ENCODE assay signal across 11 mouse cellular contexts in the genomic region with DNA sequence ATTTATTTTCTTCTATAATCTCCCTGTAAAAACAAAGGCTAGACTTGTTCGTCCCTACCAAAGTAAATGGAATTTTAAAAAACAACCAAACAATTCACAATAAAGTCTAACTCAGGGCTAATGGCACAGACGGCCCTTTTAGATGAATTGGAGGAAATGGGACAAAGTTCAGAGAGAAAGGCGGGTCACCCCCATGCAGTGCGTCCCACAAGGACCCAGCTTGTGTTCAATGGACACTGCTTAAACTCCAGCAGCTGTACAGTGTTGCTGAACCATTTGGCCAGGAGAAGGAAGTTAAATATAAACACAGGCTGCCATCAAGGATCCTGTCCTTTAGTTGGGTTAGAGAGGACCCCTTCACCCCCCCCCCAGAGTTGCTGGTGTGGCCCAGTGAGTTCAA. TPM values are rescaled to one million over a fixed set of nuclear protein-coding genes. Genes with fewer than 3 reads are reported as not detected.
DNase-seq lines count a peak whose midpoint lies in the region; ATAC-seq and TF ChIP-seq lines count a peak whose summit lies in the region.
"Had no signal": no experiment of that assay in that cellular context is flagged by ENCODE, and none has a peak within 500 bp of the region (broad histone marks: within the 10 kb centered on the region; RNA-seq: fewer than 3 reads in every experiment).

No protein-coding gene starts in this region.

- peaks cover 19% of the 10 kb centered on the region for H3K4me1 ChIP-seq in forebrain, embryonic 16.5 days (replicated peaks; ENCODE audit: control insufficient read depth, insufficient read depth, low read length)
- H3K4me1 ChIP-seq in forebrain, embryonic 11.5 days (replicated peaks; ENCODE audit: control insufficient read depth, insufficient read depth, low read length): peaks cover 2% of the 10 kb centered on the region; the same call in 1 of the 2 replicates
- no peaks in the 10 kb centered on the region for H3K4me1 ChIP-seq in kidney, adult 2 months (ENCODE audit: control insufficient read depth, insufficient read depth, low read length)
- peaks cover 13% of the 10 kb centered on the region for H3K4me1 ChIP-seq in kidney, embryonic 16.5 days (ENCODE audit: insufficient read depth, low read length)
- peaks cover 25% of the 10 kb centered on the region for H3K4me1 ChIP-seq in midbrain, embryonic 16.5 days (ENCODE audit: control insufficient read depth, insufficient read depth, low read length)
- H3K4me1 ChIP-seq in midbrain, postnatal 0 days (ENCODE audit: insufficient read depth, low read length): peaks cover 9% of the 10 kb centered on the region
- peaks cover 11% of the 10 kb centered on the region; the same call in 1 of the 2 replicates for H3K4me1 ChIP-seq in neural tube, embryonic 14.5 days (ENCODE audit: control insufficient read depth, insufficient read depth, low read length)
- H3K4me1 ChIP-seq: megakaryocyte, embryonic 14.5 days had no signal

- no peaks in the 10 kb centered on the region for H3K9me3 ChIP-seq in forebrain, embryonic 16.5 days (ENCODE audit: control insufficient read depth, low read length)
- H3K9me3 ChIP-seq in forebrain, embryonic 11.5 days (ENCODE audit: control insufficient read depth, low read length): no peaks in the 10 kb centered on the region
- no peaks in the 10 kb centered on the region for H3K9me3 ChIP-seq in kidney, embryonic 16.5 days (ENCODE audit: low read length)
- H3K9me3 ChIP-seq in midbrain, embryonic 16.5 days (replicated peaks; ENCODE audit: control insufficient read depth, low read length, poor library complexity, severe bottlenecking): no peaks in the 10 kb centered on the region
- H3K9me3 ChIP-seq in midbrain, postnatal 0 days (ENCODE audit: low read length): no peaks in the 10 kb centered on the region
- no peaks in the 10 kb centered on the region for H3K9me3 ChIP-seq in neural tube, embryonic 14.5 days (ENCODE audit: control insufficient read depth, low read length)
- H3K9me3 ChIP-seq: megakaryocyte, embryonic 14.5 days had no signal

- TF ChIP-seq POLR2A in kidney, adult 2 months (IDR thresholded peaks at IDR 0.05; ENCODE audit: low read depth, low read length): no peak

- ATAC-seq in forebrain, embryonic 16.5 days: 0 out of 2 replicates have a peak, but pooled peaks have one; percentile 20
- ATAC-seq in forebrain, embryonic 11.5 days (replicated peaks; ENCODE audit: low FRiP score): no peak
- ATAC-seq in kidney, embryonic 16.5 days (ENCODE audit: low FRiP score, low TSS enrichment): no peak
- ATAC-seq in midbrain, embryonic 16.5 days: 0 out of 2 replicates have a peak, but pooled peaks have one; percentile 40
- no peak for ATAC-seq in midbrain, postnatal 0 days (ENCODE audit: low FRiP score)
- 0 out of 2 replicates have a peak, but pooled peaks have one; percentile 18 for ATAC-seq in neural tube, embryonic 14.5 days (ENCODE audit: low read depth)

- WGBS in forebrain, embryonic 16.5 days: 38% methylated on average over 4 of the region's 4 CpGs
- 38% methylated on average over 4 of the region's 4 CpGs for WGBS in forebrain, embryonic 11.5 days
- WGBS in kidney, adult 2 months: 46% methylated on average over 4 of the region's 4 CpGs
- 51% methylated on average over 4 of the region's 4 CpGs for WGBS in kidney, embryonic 16.5 days
- WGBS in midbrain, embryonic 16.5 days: 60% methylated on average over 4 of the region's 4 CpGs
- WGBS in midbrain, postnatal 0 days: 59% methylated on average over 4 of the region's 4 CpGs
- WGBS in neural tube, embryonic 14.5 days: 50% methylated on average over 4 of the region's 4 CpGs

- no peak for TF ChIP-seq CTCF in kidney, adult 2 months (conservative IDR thresholded peaks at IDR 0.05; ENCODE audit: insufficient read depth, insufficient read length, low read depth, low read length)
- no peak for TF ChIP-seq CTCF in midbrain, postnatal 0 days (IDR thresholded peaks at IDR 0.05)

- no peaks in the 10 kb centered on the region for H3K27me3 ChIP-seq in forebrain, embryonic 16.5 days (replicated peaks; ENCODE audit: control insufficient read depth, insufficient read depth, low read length)
- H3K27me3 ChIP-seq in forebrain, embryonic 11.5 days (ENCODE audit: control insufficient read depth, insufficient read depth, low read length): no peaks in the 10 kb centered on the region
- H3K27me3 ChIP-seq in kidney, adult 2 months (replicated peaks; ENCODE audit: control insufficient read depth, insufficient read depth, low read length): no peaks in the 10 kb centered on the region
- H3K27me3 ChIP-seq in kidney, embryonic 16.5 days (ENCODE audit: insufficient read depth, low read length): no peaks in the 10 kb centered on the region
- H3K27me3 ChIP-seq in midbrain, embryonic 16.5 days (ENCODE audit: control insufficient read depth, insufficient read depth, low read depth, low read length): no peaks in the 10 kb centered on the region
- H3K27me3 ChIP-seq in midbrain, postnatal 0 days (ENCODE audit: insufficient read depth, low read length): no peaks in the 10 kb centered on the region
- H3K27me3 ChIP-seq in neural tube, embryonic 14.5 days (ENCODE audit: control insufficient read depth, insufficient read depth, low read length): no peaks in the 10 kb centered on the region

- no peak overlapping the region for H3K9ac ChIP-seq in forebrain, embryonic 16.5 days (replicated peaks; ENCODE audit: low read depth, low read length)
- no peak overlapping the region for H3K9ac ChIP-seq in forebrain, embryonic 11.5 days (ENCODE audit: low read length)
- no peak overlapping the region for H3K9ac ChIP-seq in kidney, embryonic 16.5 days (replicated peaks; ENCODE audit: low read length)
- no peak overlapping the region for H3K9ac ChIP-seq in midbrain, embryonic 16.5 days (ENCODE audit: low read depth, low read length)
- H3K9ac ChIP-seq in midbrain, postnatal 0 days (replicated peaks; ENCODE audit: low read length, poor library complexity, severe bottlenecking): no peak overlapping the region
- H3K9ac ChIP-seq in neural tube, embryonic 14.5 days (replicated peaks; ENCODE audit: low read depth, low read length): no peak overlapping the region

- no peak overlapping the region for H3K4me2 ChIP-seq in forebrain, embryonic 16.5 days (ENCODE audit: low read length)
- no peak overlapping the region for H3K4me2 ChIP-seq in forebrain, embryonic 11.5 days (ENCODE audit: low read depth, low read length, severe bottlenecking)
- H3K4me2 ChIP-seq in kidney, embryonic 16.5 days (replicated peaks; ENCODE audit: low read depth, low read length): no peak overlapping the region
- H3K4me2 ChIP-seq in midbrain, embryonic 16.5 days (ENCODE audit: low read length): no peak overlapping the region
- no peak overlapping the region for H3K4me2 ChIP-seq in midbrain, postnatal 0 days (ENCODE audit: low read depth, low read length, poor library complexity, severe bottlenecking)
- H3K4me2 ChIP-seq in neural tube, embryonic 14.5 days (ENCODE audit: low read depth, low read length): no peak overlapping the region

- H3K27ac ChIP-seq in forebrain, embryonic 16.5 days (ENCODE audit: low read length): no peak overlapping the region
- no peak overlapping the region for H3K27ac ChIP-seq in forebrain, embryonic 11.5 days (ENCODE audit: low read depth, low read length)
- no peak overlapping the region for H3K27ac ChIP-seq in kidney, adult 2 months (ENCODE audit: insufficient read depth, low read depth, low read length)
- no peak overlapping the region for H3K27ac ChIP-seq in kidney, embryonic 16.5 days (ENCODE audit: low read length)
- no peak overlapping the region for H3K27ac ChIP-seq in midbrain, embryonic 16.5 days (ENCODE audit: low read length)
- no peak overlapping the region for H3K27ac ChIP-seq in midbrain, postnatal 0 days (ENCODE audit: low read depth, low read length)
- no peak overlapping the region; the same call in 1 of the 2 replicates for H3K27ac ChIP-seq in neural tube, embryonic 14.5 days (ENCODE audit: low read depth, low read length)
- H3K27ac ChIP-seq: kidney, postnatal 0 days had no signal

- H3K36me3 ChIP-seq in forebrain, embryonic 16.5 days (ENCODE audit: control insufficient read depth, insufficient read depth): no peaks in the 10 kb centered on the region
- no peaks in the 10 kb centered on the region for H3K36me3 ChIP-seq in forebrain, embryonic 11.5 days (ENCODE audit: control insufficient read depth, insufficient read depth, low read length)
- no peaks in the 10 kb centered on the region for H3K36me3 ChIP-seq in kidney, adult 2 months (ENCODE audit: control insufficient read depth, insufficient read depth, low read length)
- no peaks in the 10 kb centered on the region for H3K36me3 ChIP-seq in kidney, embryonic 16.5 days (ENCODE audit: insufficient read depth, low read length)
- no peaks in the 10 kb centered on the region for H3K36me3 ChIP-seq in midbrain, embryonic 16.5 days (ENCODE audit: control insufficient read depth, insufficient read depth, low read length)
- no peaks in the 10 kb centered on the region for H3K36me3 ChIP-seq in midbrain, postnatal 0 days (ENCODE audit: insufficient read depth, low read length)
- H3K36me3 ChIP-seq in neural tube, embryonic 14.5 days (ENCODE audit: control insufficient read depth, insufficient read depth, low read length): no peaks in the 10 kb centered on the region

- H3K4me3 ChIP-seq in forebrain, embryonic 16.5 days (replicated peaks; ENCODE audit: low read length): no peak overlapping the region
- no peak overlapping the region for H3K4me3 ChIP-seq in forebrain, embryonic 11.5 days (ENCODE audit: low read depth, low read length)
- no peak overlapping the region for H3K4me3 ChIP-seq in kidney, adult 2 months (ENCODE audit: insufficient read depth, low read depth, low read length)
- H3K4me3 ChIP-seq in kidney, embryonic 16.5 days (ENCODE audit: low read length): no peak overlapping the region
- H3K4me3 ChIP-seq in midbrain, embryonic 16.5 days (ENCODE audit: low read depth, low read length): no peak overlapping the region
- H3K4me3 ChIP-seq in midbrain, postnatal 0 days (ENCODE audit: low read depth, low read length): no peak overlapping the region
- H3K4me3 ChIP-seq in neural tube, embryonic 14.5 days (ENCODE audit: low read depth, low read length): no peak overlapping the region
- H3K4me3 ChIP-seq: megakaryocyte, embryonic 14.5 days had no signal

- no peak for DNase-seq in forebrain, embryonic 11.5 days (ENCODE audit: low spot score)
- peak; percentile 30 for DNase-seq in kidney, adult 2 months
- no peak for DNase-seq in midbrain, postnatal 0 days (ENCODE audit: low spot score)
- DNase-seq in cerebellum, postnatal 25 days: no peak

RNA-seq across cellular contexts. Expression of a gene that starts 30.9 kb away (rescaled TPM):
- polyA plus RNA-seq in forebrain, embryonic 16.5 days (2015; fragmentation: Nextera tagmentation; extraction: Ambion mirVana): 33.1 and 37.2 TPM in 2 replicates
- 13.7 and 14.4 TPM in 2 replicates for polyA plus RNA-seq in forebrain, embryonic 11.5 days (2014; fragmentation: Nextera tagmentation; extraction: Ambion mirVana)
- polyA plus RNA-seq in kidney, adult 2 months (2012; rRNA removed): 1.6 and 2.1 TPM in 2 replicates
- 3.4 and 3.9 TPM in 2 replicates for polyA plus RNA-seq in kidney, embryonic 16.5 days (2015; fragmentation: Nextera tagmentation; extraction: Ambion mirVana)
- polyA plus RNA-seq in midbrain, embryonic 16.5 days (2015; fragmentation: Nextera tagmentation; extraction: Ambion mirVana): 48.4 and 53.6 TPM in 2 replicates
- 111 and 117 TPM in 2 replicates for total RNA-seq in midbrain, postnatal 0 days (2014; rRNA removed)
- 30.1 and 32.8 TPM in 2 replicates for polyA plus RNA-seq in midbrain, postnatal 0 days (2015; fragmentation: Nextera tagmentation; extraction: Ambion mirVana)
- 33.1 and 39.8 TPM in 2 replicates for polyA plus RNA-seq in neural tube, embryonic 14.5 days (2014; fragmentation: Nextera tagmentation; extraction: Ambion mirVana)

RNA-seq across cellular contexts. Expression of a gene that starts 53.0 kb away (rescaled TPM):
- 2.9 and 4.3 TPM in 2 replicates for polyA plus RNA-seq in forebrain, embryonic 16.5 days (2015; fragmentation: Nextera tagmentation; extraction: Ambion mirVana)
- 6.4 and 7.0 TPM in 2 replicates for polyA plus RNA-seq in forebrain, embryonic 11.5 days (2014; fragmentation: Nextera tagmentation; extraction: Ambion mirVana)
- 0.38 and 1.1 TPM in 2 replicates for polyA plus RNA-seq in kidney, adult 2 months (2012; rRNA removed)
- polyA plus RNA-seq in kidney, embryonic 16.5 days (2015; fragmentation: Nextera tagmentation; extraction: Ambion mirVana): 2.5 and 2.7 TPM in 2 replicates
- polyA plus RNA-seq in midbrain, embryonic 16.5 days (2015; fragmentation: Nextera tagmentation; extraction: Ambion mirVana): 5.2 and 7.2 TPM in 2 replicates
- total RNA-seq in midbrain, postnatal 0 days (2014; rRNA removed): 2.2 and 2.4 TPM in 2 replicates
- 7.9 and 9.8 TPM in 2 replicates for polyA plus RNA-seq in midbrain, postnatal 0 days (2015; fragmentation: Nextera tagmentation; extraction: Ambion mirVana)
- 4.5 and 4.8 TPM in 2 replicates for polyA plus RNA-seq in neural tube, embryonic 14.5 days (2014; fragmentation: Nextera tagmentation; extraction: Ambion mirVana)
- polyA plus RNA-seq: liver, adult 2 months had no signal

Comparison
In these comparisons a context has a peak if more than half of its experiments do, and no peak if none do; other contexts are left out.
1. ATAC-seq: peak in forebrain, embryonic 16.5 days (single experiment), midbrain, embryonic 16.5 days (single experiment) and neural tube, embryonic 14.5 days (single experiment); none in forebrain, embryonic 11.5 days (single experiment), kidney, embryonic 16.5 days (single experiment) and midbrain, postnatal 0 days (single experiment).